Mouse (Mus musculus) layer of hippocampus, postnatal 14 days (tissue): ENCODE measurements around the gene Rbbp7. TPM values are rescaled to one million over a fixed set of nuclear protein-coding genes. Genes with fewer than 3 reads are reported as not detected.
"Not testable (repeated sequence)": the region's sequence is repeated elsewhere in the genome, so short reads cannot be mapped to it uniquely, and the experiment has no call there.

Experiments
- DNase-seq, 2 experiments: peaks; one replicate each; pipeline ENCODE4 v3.0.0; 2021 to 2022; ENCODE audit warnings: low spot score in 2 of 2, mixed read lengths in 1 of 2
- long read RNA-seq, 2 experiments: library from polyadenylated mRNA; stranded (forward); transcript quantifications; one replicate each; pipeline ENCODE4 v2.0.0; 2021
- total RNA-seq, 2 experiments: library from RNA; stranded (reverse); gene quantifications; 2 replicates each; pipeline ENCODE4 v1.2.3; 2021

Gene Rbbp7
- total RNA-seq: 100 to 1,000 TPM; 150 to 153 TPM
- long read RNA-seq, experiment 1, transcript Rbbp7-201 (12 exons, 2,244 nt): major isoform, 192 of 215 reads
- long read RNA-seq, experiment 1, partial matches to known transcripts: 7 of 215 reads
- long read RNA-seq, experiment 1, other reads (novel, unspliced or antisense): 15 of 215 reads
- long read RNA-seq, experiment 2, transcript Rbbp7-201 (12 exons, 2,244 nt): major isoform, 246 of 262 reads
- long read RNA-seq, experiment 2, partial matches to known transcripts: 4 of 262 reads
- long read RNA-seq, experiment 2, other reads (novel, unspliced or antisense): 9 of 262 reads

DNA sequence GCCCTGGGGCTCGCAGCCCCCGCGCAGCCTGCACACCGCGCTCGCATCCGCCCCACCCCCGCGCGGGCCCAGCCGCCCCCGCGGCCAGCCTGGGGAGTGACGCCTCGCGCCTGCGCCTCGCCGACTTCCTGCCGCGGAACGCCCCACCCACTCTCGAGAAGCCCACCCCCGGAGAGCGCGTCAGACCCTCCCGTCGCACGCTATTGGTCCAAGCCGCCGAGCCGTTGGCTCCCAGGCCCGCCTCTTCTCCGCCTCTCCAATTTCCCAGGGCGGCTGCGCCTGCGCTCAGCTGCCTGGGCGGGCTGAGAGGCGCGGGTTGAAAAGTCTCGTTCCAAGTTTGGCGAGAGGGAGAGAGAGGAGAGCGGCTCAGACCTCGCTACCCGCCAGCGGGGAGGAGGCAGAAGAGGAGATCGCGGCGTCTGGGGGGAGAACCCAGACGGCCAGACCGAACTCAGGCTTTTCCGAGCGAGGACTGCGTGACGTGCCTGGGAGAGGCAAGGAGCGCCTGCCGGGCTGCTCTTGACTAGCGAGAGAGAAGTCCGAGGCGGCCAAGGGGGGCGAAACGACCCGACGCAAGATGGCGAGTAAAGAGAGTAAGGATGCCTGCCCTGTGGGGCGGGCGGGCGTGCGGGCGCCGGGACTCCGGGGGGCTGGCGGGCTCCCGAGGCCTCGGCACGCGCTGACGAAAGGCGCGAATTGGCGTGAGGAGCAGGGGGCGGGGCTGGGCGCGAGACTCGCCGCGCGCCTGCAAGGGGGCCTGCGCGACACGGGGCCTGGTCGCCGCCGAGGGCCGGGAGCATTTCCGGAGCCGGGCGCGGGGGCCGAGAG is at the start of gene Rbbp7:
TSS of gene Rbbp7 (plus strand) at position 288 of the 828 bp plus-strand sequence.
- DNase-seq: peak; percentile 84 to 93

DNA sequence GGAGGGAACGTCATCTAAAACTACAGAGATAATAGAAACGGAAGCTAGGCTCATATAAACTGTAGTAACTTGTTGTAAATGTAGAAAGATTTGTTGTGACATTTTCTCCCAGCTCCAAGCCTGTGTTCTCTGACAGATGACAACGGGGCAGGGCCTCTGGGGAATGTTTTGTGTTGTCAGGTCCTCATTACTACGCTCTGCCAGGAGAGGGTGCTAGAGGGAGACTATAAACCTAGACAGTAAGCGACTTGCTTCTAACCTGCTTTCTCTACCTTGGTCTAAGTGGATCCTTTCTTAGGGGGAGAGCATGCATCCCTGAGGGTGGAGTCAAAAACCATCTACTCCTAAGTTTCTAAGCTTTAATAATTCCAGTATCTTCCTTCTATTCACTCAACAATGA is 42.4 kb upstream of the Rbbp7 start:
- peak in 1 of 2 experiments; percentile 13 for DNase-seq

DNA sequence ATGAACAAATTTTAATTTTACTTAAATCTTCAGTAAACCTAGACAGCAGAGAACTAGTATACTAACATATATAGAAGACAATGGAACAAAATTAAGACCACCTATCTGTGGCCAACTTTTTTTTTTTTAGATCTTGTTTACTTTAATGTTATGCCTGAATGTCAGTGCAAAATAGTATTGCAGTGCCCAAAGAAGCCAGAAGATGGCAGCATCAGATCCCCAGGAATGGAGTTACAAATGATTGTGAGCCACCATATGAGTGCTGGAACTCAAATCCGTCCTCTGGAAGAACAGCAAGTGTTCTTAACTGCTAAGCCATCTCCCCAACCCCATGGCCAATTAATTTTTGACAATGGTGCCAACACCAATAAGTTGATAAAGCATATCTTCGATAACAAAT is 40.6 kb upstream of the Rbbp7 start:
- peak in 1 of 2 experiments; percentile 26 for DNase-seq

DNA sequence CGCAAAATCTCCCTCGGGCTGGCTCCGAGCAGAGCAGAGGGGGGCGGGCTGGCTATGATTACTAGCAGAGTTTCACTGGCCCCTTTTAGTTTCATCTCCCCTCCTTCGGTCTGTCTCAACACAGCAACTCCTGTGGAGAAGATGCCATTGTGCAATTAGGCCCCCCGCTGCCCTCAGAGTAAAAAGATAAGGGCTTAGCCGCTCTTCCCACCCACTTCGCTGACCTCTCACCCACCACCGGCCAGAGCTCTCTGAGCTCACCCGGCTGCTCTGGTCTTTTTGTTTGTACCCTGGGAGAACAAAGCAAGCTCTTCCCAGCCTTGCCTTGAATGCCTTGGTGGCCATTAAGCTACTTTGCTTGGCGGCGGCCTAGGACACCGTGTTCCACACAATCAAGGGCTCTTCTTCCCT is 32.8 kb upstream of the Rbbp7 start:
- DNase-seq: no peak

DNA sequence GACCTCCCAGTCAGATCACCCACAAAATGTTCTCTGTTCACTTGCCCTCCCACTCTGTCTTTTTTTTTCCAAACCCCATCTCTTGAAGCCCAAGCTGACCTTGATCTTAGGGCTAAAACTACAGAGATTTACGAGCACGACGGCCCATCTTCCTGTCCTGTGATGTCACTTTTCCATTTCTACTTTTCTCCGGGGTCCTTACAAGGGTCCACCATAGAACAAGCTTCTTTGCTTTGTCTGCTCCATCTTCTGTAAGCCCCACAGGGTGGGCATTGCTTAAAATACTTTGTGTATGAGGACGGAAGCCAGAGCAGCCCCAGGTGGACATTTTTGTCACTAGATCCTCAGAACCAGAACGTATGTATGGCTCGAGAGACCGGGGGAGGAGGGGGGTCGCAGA is 32.4 kb upstream of the Rbbp7 start:
- DNase-seq: no peak

DNA sequence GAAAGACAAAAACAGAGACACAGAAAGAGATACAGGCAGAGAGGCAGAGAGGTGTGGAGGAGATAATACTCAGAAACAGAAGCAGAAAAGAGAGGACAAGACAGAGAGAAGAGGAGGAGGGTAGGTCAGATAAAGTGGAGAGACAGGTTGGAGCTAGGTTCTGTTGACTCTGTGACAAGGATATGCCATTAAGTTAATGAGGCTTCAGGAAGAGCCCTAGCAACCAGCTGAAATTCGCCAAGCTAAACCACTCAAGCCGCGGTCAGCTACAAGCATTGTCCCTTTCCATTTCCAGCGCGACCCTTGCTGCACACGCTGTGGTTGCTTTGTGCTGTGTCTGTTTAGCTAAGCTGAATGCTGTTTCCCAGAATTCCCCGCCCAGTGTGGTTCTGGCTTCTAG is 32.0 kb upstream of the Rbbp7 start:
- DNase-seq: no peak

DNA sequence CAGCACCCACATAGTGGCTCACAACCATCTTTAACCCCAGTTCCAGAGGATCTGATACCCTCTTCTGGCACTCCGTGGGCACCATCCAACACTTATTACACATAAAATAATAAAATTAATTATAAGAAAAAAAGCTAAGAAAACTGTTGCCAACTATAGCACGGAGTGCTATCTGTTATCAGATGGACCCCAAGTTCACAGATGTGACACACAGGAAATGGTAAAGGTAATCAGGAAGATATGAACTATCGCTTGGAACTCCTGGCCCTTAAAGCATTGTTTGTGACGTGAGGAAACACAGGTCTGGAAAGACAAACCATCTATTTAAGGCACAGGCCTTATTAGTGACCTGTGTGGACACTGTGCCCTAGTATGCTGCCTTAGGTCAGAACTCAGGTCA is 30.2 kb upstream of the Rbbp7 start:
- no peak for DNase-seq

DNA sequence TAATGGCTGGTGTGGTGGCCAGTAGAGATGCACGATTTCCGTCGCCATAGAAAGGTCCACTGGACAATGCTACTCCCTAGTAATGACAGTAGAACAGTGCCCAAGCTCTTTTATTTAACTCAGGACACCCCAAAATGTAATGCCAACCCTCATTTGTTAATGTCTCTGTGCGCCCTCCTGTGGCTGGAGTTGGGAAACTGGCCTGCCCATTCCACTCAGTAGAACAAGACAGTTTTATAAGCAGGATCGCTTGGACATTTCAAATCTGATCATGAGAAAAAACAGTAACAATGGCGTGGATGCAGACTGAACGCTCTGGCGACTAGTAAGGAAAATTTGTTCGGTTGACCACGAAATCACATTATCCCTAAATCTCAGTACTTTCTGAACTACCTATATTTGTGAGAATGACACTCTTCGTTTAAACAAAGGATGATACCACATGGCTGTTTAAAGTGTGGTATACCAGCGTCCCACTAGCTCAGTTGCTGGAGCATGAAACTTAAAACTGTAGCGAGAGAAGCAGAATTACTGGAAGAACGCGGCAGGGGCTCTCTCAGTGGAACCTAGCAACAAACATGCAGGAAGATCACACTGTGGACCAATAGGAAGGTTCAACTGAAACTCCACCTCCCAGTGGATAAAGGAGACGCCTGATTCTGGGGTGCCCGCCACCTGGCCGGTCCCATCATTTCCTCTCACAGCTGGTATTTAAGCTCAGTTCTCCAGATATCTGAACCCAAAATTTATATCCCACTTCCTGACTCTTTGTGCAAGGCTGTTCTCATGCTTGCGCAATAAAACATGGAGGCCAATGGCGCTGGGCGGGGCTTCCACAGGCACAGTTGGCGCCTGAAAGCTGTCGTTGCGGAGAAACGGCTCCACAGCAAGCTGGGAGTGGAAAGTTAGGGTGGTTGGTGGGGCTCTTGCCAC is 24.9 kb upstream of the Rbbp7 start:
- DNase-seq: peak; percentile 65 to 71

DNA sequence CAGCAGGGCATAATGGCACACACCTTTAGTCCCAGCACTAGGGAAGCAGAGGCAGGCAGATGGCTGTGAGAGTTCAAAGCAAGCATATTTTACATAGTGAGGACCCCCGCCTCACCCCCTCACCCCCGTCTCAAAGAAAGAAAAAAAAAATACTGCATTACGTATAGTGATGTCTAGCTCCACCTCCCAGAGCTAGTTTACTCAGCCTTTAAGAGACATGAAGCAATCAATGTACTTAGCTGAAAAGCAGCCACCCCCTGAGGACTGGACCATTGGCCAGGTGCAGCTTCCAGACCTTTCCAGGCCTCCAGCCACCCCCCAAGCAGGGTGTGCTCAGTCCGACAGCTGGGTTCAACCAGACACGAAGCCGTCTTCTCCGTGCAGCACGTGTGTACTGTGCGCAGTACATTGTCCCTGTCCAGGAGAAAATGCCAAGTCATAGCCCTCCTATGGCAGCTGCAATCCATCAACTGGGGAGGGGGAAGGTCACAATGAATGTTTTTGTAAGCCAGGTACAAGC is 24.0 kb upstream of the Rbbp7 start:
- peak in 1 of 2 experiments; percentile 5 for DNase-seq

DNA sequence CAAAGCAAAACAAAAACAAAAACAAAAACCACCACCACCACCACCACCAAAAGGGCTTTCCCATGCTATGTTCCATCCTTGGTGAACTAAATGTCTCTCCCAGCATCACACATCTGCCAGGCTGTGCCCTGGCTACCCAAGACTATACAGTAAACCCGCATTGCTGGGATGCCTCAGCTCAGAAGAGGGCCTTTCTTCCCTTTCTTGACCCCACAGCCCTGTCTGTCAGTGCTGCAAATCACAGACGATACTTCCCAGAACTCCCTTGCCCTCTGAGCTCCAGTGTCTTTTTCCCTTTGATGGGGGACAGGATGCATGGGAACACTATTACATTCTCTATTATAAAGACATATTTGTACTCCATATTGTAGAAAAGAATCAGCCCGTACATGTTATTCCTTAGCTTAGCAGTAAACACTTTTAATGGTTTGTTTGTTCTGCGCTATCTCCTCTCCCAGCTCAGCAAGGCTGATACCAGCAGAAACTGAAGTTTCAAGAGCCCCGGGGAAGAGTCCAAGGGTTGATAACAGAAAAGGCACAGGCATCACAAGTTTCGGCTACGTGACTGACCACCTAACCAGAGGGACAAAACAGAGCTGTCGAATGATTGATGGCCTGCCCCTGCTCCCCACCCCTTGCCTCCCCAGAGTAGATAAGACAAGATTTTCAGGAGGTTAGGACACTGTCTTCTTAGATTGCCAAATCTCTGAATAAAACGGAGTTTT is 11.3 kb upstream of the Rbbp7 start:
- DNase-seq: no peak

DNA sequence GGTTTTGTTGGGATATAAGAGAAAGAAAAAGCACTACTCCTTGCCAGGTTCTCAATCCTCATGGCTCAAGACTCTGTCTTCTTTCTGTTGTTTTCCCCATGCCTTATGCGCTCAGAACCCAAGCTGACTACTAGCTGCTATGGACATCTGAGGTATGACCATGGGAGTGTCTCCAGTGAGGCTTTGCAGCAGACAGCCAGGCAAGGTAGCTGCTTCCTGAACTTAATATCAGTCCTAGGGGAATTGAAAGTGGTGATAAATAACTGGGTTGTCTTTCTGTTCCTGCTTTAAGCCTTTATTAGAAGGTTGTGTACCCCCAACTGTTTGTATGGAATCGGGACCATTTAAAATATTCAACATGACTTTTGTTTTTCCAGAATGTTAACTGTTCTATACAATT is 7.8 kb upstream of the Rbbp7 start:
- no peak for DNase-seq

DNA sequence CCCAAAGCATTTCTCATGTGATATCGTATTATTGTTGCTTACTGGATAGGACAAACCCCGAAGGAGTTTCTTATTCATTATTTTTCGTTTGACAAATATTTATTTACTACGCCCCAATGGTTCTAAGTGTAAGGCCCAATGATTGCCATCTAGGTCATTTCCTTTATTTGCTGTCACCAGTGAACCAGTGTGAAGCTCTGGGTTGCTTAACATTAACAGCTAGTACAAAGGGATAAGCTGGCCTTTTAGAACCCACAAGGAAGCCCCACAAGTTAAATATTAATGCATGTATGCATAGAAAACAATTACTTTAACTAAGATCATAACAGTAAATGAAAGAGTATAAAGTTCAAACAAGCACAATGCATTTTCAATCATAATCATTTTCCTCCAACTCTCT is 5.9 kb upstream of the Rbbp7 start:
- no peak for DNase-seq

DNA sequence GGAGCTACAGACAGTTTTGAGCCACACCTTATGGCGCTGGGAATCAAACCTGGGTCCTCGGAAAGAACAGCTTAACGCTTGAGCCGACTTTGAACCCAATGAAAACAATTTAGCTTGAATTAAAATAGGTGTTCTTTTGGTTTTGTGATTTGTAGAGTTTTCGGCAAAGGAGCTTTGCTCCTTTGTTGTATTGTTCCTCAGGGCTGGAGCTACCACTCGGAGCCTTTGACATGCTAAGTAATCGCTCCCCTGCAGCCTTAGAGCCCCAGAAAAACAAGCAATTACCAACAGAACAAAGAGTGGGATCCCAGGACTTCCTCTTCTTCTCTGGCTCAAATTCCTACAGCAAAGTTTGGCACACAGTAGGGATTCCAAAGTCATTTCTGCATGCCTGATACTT is 4.1 kb upstream of the Rbbp7 start:
- no peak for DNase-seq

DNA sequence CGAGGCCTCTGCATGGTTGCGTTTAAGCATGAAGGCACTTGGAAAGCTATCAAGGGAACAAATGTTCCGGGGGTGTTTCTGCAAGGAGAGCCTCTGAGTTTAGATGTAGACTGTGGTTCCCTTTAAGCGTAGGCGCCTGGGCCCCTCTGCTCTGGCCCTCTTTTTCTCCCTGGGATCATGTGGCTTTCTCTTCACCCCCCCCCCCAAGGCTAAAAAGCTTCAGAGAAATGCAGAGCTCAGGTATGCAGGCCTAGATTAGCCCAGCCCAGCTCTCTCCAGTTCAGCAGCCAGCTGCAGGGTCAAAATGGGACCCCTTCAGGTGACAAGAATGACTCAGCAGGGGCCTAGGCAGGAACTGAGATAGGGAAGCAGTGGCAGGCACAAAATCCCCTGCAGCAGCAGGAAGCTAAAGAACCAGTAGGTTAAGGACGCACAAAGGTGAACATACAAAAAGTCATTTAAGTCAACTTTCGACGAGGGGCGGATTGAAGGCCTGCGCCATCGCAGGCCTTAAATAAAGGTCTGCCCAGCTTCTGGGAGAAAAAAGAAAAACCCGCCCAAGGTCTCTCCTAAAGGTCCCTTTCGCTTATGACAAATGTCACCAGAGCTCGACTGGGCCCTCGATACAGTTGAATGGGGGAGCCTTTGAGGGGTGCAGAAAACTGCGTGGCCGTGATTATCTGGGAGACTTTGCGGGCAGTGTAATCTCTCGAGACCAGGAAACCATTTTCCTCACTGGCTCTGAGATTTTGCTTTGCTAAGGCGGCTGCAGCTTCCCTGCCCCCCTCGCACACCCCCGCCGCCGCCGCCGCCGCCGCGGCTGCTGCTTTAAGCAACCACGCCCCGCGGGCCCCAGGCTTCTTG is 719 bp upstream of the Rbbp7 start:
- DNase-seq: peak; percentile 8 to 46

DNA sequence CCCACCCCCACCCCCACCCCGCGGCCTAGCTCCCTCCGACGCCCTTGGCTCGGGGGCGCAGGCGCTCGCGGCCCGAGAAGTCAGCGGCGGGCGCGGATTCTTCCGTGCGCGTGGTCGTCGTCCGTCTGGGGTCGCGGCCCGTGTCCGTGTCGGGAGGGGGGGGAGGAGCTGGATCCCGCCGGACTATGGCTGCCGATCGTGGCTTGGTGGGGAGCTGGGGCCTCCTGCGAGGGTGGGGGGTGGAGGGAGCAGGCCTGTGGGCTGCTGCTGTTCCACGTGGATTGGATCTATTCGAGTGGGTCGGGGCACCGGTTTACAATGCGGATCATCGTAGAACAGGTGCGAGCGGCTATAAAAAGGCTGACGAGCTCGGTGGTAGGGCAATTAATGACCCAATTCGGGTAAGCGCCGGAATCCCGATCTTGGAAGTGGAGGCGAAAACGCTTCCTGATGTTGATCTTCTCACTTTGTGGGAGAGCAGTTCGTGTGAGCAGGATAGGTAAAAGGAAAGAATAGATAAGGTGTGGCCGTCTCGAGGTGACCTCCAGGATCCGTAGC is 835 bp downstream of the Rbbp7 start:
- peak in 1 of 2 experiments; percentile 11 for DNase-seq

DNA sequence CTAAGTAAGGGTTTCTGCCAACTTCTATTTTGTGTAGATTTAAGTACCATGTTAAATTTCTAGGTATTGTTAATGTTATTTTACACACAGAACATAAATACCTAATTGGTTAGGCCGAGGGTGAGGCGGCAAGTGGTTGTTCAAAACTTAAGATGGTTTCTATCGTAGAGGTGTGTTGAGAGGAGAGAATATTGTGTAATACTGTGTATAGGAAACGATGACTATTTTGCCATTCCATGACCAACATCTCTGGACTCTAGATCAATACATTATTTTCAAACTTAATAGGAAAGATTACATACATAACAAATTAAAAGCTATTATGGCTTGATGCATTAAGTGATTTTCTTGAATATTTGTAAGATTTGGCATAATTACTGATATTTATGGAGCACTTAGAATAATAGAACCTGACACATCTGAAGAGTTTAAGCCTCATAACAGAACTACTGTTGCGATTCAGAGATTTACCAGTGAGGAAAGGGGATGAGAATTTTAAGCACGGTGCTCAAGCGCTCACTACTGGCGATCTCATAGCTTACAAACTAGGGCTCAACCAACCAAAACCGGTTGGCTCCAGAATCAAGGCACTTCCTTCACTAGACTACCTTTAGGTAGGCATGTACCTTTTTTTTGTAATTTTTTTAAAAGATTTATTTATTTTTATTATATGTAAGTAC is 1.7 kb downstream of the Rbbp7 start:
- DNase-seq: no peak

DNA sequence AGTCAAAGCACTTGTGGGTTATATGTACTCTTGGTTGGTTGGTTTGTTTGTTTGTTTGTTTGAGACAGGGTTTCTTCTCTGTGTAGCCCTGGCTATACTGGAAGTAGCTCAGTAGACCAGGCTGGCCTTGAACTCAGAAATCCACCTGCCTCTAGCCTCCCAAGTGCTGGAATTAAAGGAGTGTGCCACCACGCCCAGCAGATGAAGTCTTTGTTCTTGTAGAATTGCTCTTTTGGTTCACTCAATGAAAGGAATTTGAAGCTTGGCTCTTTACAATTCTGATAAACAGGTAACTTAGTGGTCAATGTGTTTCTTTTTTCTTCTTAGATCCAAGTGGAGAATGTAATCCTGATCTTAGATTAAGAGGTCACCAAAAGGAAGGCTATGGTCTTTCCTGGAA is 10.5 kb downstream of the Rbbp7 start:
- DNase-seq: no peak

DNA sequence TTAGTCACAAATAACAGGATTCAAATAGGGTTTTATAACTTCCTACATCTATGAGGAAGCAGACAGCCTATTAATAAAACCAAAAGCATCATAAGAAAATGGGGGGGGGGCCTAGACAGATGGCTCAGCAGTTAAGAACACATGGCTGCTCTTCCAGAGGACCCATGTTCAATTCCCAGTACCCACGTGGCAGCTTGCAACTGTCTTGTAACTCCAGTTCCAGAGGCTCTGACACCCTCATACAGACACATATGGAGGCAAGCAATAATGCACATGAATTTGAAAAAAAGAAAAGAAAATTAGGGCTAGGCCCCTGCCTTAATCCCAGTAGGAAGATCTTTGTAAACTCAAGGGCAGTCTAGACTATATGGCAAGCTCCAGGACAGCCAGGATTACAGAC is 28.2 kb downstream of the Rbbp7 start:
- DNase-seq: no peak

DNA sequence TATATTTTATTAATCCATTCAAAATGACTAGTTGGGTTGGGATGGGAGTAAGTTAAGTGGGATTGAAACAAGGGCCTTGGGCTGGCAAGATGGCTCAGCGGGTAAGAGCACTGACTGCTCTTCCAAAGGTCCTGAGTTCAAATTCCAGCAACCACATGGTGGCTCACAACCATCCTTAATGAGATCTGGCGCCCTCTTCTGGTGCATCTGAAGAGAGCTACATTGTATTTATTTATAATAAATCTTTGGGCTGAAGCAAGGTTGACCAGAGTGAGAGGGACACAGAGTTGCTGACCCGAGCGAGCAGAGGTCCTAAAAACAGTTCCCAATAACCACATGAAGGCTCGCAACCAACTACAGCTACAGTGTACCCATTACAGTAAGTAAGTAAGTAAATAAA is 31.2 kb downstream of the Rbbp7 start:
- not testable (repeated sequence) for DNase-seq
